Mouse (Mus musculus) kidney, postnatal 25 days (tissue): ENCODE results near the gene Nup62.
A peak's percentile ranks its signal among the peaks of the same experiment; 100 is the strongest.
"Not testable (repeated sequence)": the region's sequence is repeated elsewhere in the genome, so short reads cannot be mapped to it uniquely, and the experiment has no call there.

ENCODE experiments used
- DNase-seq, 2 experiments: peaks; one replicate each; pipeline ENCODE4 v3.0.0; 2021; ENCODE audit warnings: mixed read lengths in 2 of 2

The Nup62 gene

DNA sequence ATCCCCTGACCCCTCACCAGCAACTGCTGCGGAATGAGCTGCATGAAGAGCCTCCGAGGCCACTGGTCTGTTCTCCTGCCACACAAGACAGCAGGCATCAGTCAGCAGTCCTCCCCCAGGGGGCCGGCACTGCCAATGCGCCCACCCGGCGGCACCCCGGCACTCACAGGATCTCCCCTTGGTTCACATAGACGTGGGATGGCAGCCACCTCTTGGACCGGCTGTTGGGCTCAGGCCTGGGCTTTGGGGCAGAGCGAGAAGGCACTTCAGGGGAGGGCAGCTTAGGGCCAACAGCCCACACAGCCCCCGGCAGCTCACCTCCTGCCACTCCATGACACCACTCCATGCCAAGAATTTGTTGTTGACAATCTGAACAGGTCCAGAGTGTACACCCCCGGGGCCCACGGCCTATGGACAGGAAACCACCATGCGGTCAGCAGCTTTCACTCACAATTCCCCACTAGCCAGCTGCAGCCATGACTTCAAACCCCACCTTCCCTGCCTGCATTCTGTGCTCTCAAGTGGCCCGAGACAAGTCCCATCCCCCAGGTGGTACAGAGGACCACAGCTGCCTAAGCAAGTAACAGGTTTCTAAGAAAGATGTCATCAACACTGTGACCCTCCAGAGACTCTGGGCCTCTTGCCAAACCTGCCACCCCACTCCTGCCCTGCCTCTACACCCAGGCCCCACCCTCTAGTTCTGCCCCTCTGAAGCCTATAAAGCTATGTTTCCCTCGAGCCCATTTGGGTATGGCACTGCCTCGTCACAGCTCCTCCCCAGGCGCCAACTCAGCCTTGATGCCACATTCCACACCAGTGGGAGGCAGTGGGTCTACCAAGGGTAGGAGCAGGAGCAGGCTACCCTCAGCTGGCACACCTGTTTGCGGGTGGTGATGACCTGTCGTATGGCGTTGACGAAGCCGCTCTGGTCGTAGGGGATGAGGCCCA is 49.0 kb downstream of the Nup62 start:
- DNase-seq: peak in 1 of 2 experiments; percentile 48

DNA sequence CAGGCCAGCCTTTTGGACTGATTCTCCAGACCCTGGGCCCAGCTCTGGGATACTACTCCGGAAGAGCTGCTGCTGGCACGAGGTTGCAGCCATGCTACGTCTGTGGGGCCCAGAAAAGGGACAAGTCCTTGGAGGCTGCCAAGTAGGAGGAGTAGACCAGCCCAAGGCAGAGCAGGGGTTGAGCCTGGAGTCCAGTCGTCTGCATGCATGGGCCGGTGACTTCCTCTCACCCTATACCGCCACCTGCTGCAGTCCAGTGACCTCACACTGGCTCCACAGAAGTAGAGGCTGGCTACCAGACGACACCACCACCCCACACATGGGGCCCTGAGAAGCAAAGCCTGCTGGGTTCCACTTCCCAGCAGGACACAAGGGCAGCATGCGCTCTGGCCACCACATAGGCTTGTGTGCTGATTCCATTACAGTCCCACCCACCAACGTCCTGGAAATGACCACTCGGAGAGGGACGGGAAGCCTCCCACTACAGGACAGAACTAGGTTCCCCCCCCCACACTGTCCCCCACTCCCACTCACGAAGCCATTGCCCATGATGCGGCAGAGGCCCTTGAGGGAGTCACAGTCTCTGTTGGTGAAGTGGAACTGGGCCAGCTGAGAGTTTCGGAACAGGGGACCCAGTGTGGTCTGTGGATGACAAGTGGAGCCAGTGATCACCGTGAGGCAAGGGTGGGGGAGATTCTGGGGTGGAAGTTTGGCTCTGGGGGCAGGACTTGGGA is 50.6 kb downstream of the Nup62 start:
- peak; percentile 60 to 89 for DNase-seq

DNA sequence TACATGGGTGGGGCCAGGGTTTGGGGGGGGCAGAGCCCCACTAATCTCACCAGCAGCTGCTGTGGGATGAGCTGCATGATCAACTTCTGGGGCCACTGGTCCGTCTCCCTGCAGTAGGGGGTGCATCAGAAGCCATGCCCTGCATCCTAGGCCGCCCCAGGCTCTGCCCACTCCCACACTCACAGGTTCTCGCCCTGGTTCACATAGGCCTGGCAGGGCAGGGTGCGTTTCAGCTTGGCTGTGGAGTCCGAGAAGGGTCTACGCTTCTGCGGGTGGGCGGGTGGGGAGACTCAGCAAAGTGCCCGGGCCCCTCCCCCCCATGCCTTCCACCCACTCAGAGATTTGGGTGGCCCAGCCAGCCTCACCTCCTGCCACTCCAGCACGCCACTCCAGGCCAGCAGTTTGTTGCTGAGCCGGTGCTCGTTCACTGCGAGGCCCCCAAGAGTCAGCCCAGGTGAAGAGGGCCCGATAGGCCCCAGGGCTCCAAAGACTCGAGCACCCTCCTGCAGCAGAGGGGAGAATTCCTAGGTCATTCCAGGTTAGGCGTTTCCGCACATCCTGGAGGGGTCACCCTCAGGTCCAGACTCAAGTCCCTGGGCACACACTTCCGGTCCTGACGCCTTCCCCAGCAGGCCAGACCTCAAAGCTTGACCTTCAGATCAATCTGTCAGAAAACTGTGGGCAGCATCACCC is 51.3 kb downstream of the Nup62 start:
- DNase-seq: peak in 1 of 2 experiments; percentile 66

GRCm38 (mm10) chr7:44867802-44868201 is 51.9 kb downstream of the Nup62 start:
- peak in 1 of 2 experiments; percentile 35 for DNase-seq

DNA sequence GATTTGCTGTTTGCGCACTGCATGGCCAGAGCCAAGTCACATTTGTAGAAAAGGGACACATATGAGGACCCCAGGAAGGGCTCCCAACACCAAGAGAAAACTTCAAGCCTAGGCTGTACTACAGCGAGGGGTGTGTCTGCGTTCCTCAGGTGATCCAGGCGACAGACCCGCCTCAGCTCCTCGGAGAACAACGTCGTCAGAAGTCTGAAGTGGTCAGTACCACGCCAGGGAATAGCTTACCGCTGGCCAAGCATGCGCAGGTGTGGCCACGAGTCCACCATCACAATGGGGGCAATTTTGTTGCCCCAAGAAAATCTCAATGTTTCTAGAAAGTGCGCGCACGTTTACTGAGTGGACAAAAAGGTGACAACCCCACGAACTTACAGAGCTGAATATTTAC is 52.6 kb downstream of the Nup62 start:
- DNase-seq: peak; percentile 40 to 69

DNA sequence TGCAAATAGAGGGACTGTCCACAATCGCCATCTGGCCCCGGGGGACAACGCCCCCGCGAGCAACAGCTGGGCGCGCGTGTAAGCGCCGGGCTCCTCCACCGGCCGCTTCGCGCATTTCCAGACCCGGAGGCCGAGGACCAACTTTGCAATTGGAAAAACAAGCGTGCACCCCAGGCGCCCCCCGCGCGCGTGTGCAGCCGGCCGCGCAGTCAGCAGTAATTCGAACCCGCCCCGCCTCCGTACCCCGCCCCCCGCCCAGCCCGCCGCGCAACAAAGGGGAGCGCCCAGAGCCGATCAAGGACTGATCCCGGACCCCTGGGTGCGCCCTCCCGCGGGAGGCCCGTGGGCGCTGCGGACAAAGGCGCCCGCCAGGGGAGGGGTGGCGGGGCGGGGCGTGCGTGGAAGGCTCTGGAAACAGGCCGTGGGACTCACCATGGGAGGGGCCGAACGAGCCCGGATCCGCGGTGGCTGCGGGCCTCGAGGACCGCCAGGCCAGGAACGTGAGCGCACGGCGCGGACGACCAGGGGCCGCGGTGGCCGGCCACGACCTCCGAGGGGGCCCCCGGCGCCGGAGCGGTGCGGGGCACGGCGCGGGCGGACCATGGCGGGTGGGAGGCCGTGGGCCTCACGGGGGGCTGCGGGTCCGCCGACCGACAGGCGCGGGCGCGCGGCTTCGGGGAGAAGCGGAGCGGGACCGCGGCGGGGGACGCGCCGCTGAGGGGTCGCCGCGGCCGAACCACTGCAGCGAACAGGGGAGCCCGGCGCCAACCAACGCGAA is 53.2 kb downstream of the Nup62 start:
- peak; percentile 70 to 87 for DNase-seq

- peak; percentile 93 to 97 for DNase-seq
These were observed 54.0 kb downstream of the Nup62 start, which contains the start of gene Ptov1 for GRCm38 (mm10) chr7:44869697-44870528. Gene Ptov1, minus strand, starts transcription at chr7:44869788.

DNA sequence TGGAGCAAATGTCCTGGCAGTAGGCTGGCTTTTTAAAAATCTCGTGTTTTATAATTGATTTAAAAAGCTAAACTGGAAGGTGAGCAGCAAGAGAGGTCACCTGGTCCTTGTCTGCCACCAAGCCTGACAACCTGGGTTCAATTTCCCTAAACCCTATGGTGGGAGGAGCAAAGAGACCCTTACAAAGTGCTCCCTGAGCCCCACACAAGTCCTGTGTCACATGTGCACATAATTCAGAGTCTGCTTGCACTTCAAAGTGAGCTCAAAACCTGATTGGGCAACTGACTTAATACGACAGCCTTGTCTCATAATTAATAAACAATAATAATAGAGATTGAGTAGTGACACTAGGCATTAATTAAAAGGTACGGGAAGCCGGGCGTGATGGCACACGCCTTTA is 54.7 kb downstream of the Nup62 start:
- DNase-seq: no peak

DNA sequence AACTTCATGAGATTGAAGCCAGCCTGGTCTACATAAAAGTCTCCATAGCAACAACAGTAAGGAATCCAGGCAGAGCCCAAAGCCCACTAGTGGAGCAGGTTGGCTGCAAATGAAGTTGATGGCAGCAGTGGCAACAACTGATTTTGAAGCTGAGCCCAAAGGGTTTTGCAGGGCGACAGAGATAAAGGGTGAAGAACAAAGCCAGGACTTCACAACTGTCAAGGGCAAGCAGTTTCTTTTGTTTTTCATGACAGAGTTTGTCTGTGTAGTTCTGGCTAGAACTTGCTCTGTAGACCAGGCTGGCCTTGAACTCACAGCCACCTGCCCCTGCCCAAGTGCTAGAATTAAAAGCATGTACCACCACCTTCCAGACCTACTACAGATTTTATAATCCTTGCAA is 55.3 kb downstream of the Nup62 start:
- no peak for DNase-seq

DNA sequence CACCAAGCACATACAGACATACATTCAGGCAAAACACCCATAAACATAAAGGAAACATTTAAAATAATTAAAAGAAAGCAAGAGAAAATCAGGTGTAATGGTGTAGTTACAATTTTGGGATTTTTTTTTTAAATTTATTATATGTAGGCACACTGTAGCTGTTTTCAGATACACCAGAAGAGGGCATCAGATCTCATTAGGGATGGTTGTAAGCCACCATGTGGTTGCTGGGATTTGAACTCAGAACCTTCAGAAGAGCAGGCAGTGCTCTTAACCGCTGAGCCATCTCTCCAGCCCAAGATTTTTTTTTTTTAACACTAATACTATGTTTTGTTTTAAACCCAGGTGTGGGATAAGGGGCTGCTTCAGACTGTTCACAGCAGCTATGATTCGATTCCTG is 55.9 kb downstream of the Nup62 start:
- not testable (repeated sequence) for DNase-seq

DNA sequence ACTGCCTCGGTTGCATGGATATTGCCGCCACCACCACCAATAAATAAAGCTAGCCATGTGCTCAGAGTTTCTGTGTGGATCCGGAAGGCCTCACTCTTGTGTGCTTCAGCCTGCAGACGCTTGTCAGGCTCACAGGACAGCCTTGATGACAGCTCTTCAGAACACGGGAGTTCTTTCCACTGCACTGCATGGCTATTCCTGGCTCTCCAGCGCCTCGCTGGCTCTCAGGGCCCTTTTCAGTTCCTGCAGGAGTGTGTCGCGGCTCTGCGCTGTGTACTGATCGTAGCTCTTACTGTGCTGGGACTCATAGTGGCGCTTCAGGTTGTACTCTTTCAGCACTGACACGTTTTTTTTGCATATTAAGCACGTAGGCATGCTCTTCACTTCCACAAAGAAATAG is 61.9 kb downstream of the Nup62 start:
- DNase-seq: no peak
